Mouse (Mus musculus): ENCODE data around the gene Rfx4. TPM values are rescaled to one million over a fixed set of nuclear protein-coding genes. Genes with fewer than 3 reads are reported as not detected.
A peak's percentile ranks its signal among the peaks of the same experiment; 100 is the strongest.

Gene Rfx4
- polyA plus RNA-seq (2016; fragmentation: Nextera tagmentation; extraction: Ambion mirVana): not detected in 2 replicates

DNA sequence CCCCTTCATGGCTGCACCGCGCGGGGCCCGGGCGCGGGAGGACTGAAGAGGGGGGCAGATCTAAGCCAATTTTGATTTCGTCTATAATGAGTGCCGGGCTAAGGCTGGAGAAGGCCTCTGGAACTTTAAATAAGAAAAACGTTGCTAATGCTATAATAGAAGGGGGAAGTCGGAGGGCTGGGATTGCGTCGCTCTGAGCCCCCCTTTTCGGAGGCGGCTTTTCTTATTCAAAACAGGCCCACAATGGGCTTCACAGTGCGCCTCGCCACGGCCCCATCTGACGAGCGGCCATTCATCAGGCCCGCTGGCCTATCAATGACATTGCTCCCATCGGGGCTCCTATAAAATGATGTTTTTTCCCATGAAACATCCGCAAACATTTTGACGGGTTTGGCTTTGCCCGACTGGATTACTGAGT, at the start of gene Rfx4:
Gene Rfx4 (plus strand): TSS at position 277 of the 418 bp plus-strand sequence.
- peak within 1 kb of the TSS; percentile 35 for H3K4me3 ChIP-seq
- no peaks in the 10 kb centered on the region for H3K36me3 ChIP-seq
- peaks cover 99% of the 10 kb centered on the region for H3K27me3 ChIP-seq (replicated peaks)
- H3K4me2 ChIP-seq: peak within 1 kb of the TSS; percentile 51
- no peak within 1 kb of the TSS for H3K27ac ChIP-seq
- H3K9ac ChIP-seq: no peak within 1 kb of the TSS
- no peak for ATAC-seq
- WGBS (ENCODE audit: insufficient replicate concordance): 2% methylated on average over 24 of the region's 24 CpGs
- peaks cover 12% of the 10 kb centered on the region; the same call in 1 of the 2 replicates for H3K4me1 ChIP-seq
- no peaks in the 10 kb centered on the region for H3K9me3 ChIP-seq (replicated peaks)

DNA sequence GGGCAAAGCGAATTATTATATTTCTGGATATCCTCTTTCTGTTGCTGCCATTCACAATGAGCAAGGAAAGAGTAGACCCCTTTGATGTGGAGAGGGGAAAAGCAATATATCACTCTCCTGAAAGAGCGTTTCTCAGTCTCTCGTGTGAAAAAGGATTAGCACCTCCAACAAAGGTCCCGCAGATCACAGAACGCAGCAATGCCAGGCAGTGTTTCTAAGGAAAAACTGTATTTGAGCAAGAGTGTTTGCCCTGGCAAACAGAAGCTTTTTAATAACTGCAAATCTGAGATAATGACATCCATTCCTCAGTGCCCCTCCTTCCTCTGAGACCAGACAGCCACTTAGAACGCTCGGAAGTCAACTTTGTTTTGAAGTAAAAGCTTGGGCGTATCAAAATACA, 49.3 kb upstream of the Rfx4 start:
- H3K9ac ChIP-seq: no peak overlapping the region
- ATAC-seq: no peak
- no peak overlapping the region for H3K27ac ChIP-seq

DNA sequence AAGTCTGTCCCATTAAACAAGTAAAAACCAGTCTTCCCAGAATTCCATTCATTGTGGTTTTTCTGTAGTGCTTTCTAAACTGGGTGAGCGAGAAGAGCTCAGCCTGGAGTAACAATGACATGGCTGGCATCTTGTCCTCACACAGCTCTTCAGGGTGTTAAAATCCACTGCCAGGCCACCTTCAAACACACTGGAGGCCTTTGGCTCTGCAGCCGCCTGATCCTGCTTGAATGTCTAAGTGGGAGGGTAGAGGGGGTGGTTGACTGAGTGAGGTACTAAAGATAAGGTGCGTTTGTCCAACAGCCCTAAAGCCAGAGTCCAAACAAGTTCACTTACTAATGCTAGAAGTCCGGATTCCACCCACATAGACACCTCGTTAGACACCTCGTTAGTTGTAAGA, 48.6 kb upstream of the Rfx4 start:
- ATAC-seq: no peak
- Histone ChIP-seq H3K27ac (no peak overlapping the region), H3K4me2 (no peak overlapping the region), H3K4me3 (no peak overlapping the region), H3K36me3 (peaks cover 16% of the 10 kb centered on the region), H3K4me1 (peaks cover 12% of the 10 kb centered on the region), H3K9me3 (replicated peaks) (no peaks in the 10 kb centered on the region), H3K9ac (0 out of 2 replicates have a peak overlapping the region, but pooled peaks have one; percentile 3), H3K27me3 (replicated peaks) (no peaks in the 10 kb centered on the region)
- 48% methylated on average over 6 of the region's 6 CpGs for WGBS (ENCODE audit: insufficient replicate concordance)

More for the DNA sequence above, 49.3 kb upstream of the Rfx4 start:
- WGBS (ENCODE audit: insufficient replicate concordance): 73% methylated on average over 8 of the region's 8 CpGs
- Histone ChIP-seq H3K4me1 (peaks cover 19% of the 10 kb centered on the region), H3K36me3 (peaks cover 23% of the 10 kb centered on the region), H3K4me3 (no peak overlapping the region), H3K4me2 (no peak overlapping the region), H3K27me3 (replicated peaks) (no peaks in the 10 kb centered on the region), H3K9me3 (replicated peaks) (no peaks in the 10 kb centered on the region)

DNA sequence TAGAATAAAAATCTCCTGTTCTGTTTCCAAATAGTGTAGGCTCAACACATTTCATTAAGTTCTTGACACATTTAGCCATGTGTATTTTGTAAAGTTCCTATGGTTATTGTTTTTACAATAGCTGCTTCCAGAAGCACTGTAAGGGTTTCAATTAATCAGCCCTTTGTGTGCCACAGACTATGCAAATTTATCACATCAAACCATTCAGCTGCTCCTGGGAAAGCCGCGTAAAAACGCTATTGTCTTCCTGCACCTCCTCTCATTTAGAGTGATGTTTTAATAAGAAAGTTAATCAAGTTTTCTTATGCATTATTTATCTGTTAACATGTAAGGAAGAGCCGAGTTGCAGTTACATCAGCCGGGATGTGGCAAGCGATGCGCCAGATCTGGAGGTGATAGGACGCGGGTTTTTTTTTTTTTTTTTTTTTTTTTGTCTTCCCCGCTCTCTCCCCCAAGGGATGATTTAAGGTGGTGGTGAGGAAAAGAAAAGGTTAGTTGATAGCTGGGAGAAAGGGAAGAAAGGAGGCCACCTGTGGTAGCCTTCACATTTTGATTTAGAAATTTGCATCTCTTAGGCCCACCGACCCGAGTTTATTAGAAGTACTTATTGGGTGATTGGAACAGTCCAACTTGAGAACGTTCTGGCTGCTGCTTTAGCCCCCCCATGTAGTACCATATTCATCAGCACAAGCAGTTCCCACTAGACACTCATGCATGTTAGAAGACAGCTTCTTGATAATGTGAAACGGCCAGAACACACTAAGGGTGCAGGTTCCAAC, 47.9 kb upstream of the Rfx4 start:
- no peak overlapping the region for H3K4me3 ChIP-seq
- H3K9ac ChIP-seq: no peak overlapping the region
- WGBS (ENCODE audit: insufficient replicate concordance): 65% methylated on average over 14 of the region's 14 CpGs
- peaks cover 10% of the 10 kb centered on the region; the same call in 1 of the 2 replicates for H3K4me1 ChIP-seq
- no peak overlapping the region for H3K27ac ChIP-seq
- H3K4me2 ChIP-seq: no peak overlapping the region
- no peaks in the 10 kb centered on the region for H3K9me3 ChIP-seq (replicated peaks)
- ATAC-seq: no peak
- H3K36me3 ChIP-seq: peaks cover 12% of the 10 kb centered on the region; the same call in 1 of the 2 replicates
- no peaks in the 10 kb centered on the region for H3K27me3 ChIP-seq (replicated peaks)

DNA sequence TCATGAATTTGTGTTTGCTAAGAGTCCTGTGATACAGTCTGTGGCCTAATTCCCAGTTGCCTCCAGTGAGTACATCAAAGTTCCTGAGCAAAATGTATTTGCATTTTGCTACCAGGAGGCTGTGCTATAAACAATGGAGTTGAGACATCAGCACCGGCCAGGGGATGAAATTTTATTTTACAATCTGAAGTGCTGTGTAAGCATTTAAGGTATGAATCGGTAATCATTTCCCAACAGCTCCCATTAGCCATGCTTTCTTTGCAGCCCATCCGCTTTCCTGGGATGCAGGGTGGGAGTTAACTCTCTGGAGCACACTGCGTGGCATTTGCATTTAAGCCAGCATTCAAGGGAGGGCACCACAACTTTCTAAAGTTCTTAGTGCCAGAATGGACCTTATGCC, 45.7 kb upstream of the Rfx4 start:
- WGBS (ENCODE audit: insufficient replicate concordance): 76% methylated on average over 4 of the region's 4 CpGs
- no peaks in the 10 kb centered on the region for H3K27me3 ChIP-seq (replicated peaks)

DNA sequence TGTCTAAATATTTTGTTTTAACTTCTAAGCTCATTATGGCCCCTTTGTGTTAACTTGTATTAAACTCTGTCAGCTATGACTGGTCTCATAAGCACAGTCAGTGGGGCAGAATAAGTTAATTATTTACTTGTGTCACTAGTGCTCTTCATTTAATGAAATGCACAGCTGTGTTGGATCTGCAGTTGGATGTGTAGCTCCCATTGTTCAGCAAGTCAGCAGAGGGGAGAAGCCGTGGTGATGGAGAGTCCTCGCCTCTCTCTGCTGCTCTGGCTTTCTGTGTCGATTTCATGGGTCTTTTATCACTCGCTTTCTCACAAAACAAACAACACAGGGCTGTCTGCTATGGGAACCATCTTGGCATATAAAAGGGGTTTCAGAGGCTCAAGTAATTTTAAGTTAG, 45.0 kb upstream of the Rfx4 start:
- WGBS (ENCODE audit: insufficient replicate concordance): 75% methylated on average over 4 of the region's 4 CpGs
- peaks cover 10% of the 10 kb centered on the region; the same call in 1 of the 2 replicates for H3K4me1 ChIP-seq
- H3K27me3 ChIP-seq (replicated peaks): no peaks in the 10 kb centered on the region
- ATAC-seq: no peak
- H3K9me3 ChIP-seq (replicated peaks): no peaks in the 10 kb centered on the region
- peaks cover 33% of the 10 kb centered on the region for H3K36me3 ChIP-seq
- no peak overlapping the region for H3K4me3 ChIP-seq
- H3K4me2 ChIP-seq: no peak overlapping the region
- no peak overlapping the region for H3K9ac ChIP-seq
- H3K27ac ChIP-seq: no peak overlapping the region

More for the DNA sequence above, 45.7 kb upstream of the Rfx4 start:
- ATAC-seq: no peak
- no peaks in the 10 kb centered on the region for H3K9me3 ChIP-seq (replicated peaks)
- no peak overlapping the region for H3K4me3 ChIP-seq
- no peak overlapping the region for H3K9ac ChIP-seq
- no peak overlapping the region for H3K27ac ChIP-seq
- peaks cover 28% of the 10 kb centered on the region for H3K36me3 ChIP-seq
- H3K4me1 ChIP-seq: peaks cover 10% of the 10 kb centered on the region; the same call in 1 of the 2 replicates
- H3K4me2 ChIP-seq: no peak overlapping the region

DNA sequence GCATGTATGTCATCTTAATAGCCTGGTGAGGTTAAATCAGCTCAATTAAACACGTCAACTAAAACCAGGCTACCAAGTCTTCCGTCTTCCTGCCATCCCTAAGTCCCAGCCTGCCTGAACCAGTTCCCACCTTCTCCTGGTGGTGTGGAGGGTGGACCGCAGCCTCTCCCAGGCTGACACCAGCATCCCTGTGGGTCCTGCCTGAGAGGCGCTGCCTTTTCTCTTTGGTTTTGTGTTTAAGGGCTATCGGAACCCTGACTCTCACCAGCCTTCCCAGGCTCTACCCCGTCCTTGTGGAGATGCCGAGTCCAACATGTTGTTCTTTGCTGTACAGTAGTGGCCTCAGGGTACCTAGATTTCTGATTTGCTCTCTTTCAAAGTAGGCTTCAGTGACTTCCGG, 44.4 kb upstream of the Rfx4 start:
- WGBS (ENCODE audit: insufficient replicate concordance): 87% methylated on average over 8 of the region's 8 CpGs
- Histone ChIP-seq H3K4me1 (peaks cover 8% of the 10 kb centered on the region; the same call in 1 of the 2 replicates), H3K36me3 (peaks cover 37% of the 10 kb centered on the region), H3K27ac (no peak overlapping the region), H3K4me2 (no peak overlapping the region), H3K9ac (no peak overlapping the region), H3K27me3 (replicated peaks) (no peaks in the 10 kb centered on the region), H3K9me3 (replicated peaks) (no peaks in the 10 kb centered on the region), H3K4me3 (no peak overlapping the region)
- ATAC-seq: no peak

DNA sequence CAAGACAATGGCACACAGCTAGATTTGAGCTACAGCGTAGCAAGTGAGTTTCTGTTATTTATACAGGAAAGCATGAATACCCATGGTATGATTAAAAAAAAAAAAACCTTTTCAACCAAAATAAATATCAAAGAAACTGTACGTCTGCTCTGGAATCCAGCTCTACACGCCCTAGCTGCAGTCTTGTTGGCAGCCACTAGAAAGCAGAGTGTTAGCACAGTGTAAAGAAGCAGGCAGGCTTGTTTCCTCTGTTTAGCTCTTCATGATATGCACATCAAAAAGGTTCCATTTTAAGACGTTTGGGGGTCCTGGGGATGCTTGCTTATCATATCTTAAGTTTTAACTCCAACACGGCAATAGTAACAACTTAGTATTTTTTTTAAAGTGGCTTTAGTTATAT, 43.9 kb upstream of the Rfx4 start:
- no peaks in the 10 kb centered on the region for H3K27me3 ChIP-seq (replicated peaks)
- H3K36me3 ChIP-seq: peaks cover 41% of the 10 kb centered on the region
- no peaks in the 10 kb centered on the region for H3K9me3 ChIP-seq (replicated peaks)
- no peak overlapping the region for H3K9ac ChIP-seq
- no peak for ATAC-seq
- H3K4me3 ChIP-seq: no peak overlapping the region
- H3K27ac ChIP-seq: no peak overlapping the region
- WGBS (ENCODE audit: insufficient replicate concordance): 77% methylated on average over 5 of the region's 5 CpGs
- H3K4me1 ChIP-seq: 0 out of 2 replicates have a peak, but pooled peaks cover 5% of the 10 kb centered on the region
- no peak overlapping the region for H3K4me2 ChIP-seq

DNA sequence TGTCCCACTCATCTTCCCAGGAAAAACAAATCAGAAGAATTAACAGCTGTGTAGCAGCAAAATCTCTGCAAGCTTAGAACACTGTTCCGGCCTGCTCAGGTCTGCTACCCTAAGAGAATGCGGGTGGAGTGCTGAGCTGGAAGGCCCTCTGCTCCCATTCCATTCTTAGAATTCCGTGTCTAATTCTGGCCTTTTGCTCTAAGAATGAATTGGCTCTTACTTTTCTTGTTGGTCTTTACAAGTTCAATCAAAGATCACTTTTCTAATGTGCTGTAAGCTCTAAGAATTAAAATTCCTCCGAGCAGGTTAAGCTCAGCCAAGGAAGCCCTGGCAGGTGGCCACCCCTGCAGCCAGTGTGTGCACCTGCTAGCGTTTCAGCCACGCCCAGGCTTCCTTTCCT, 43.3 kb upstream of the Rfx4 start:
- Histone ChIP-seq H3K27ac (no peak overlapping the region), H3K4me3 (no peak overlapping the region), H3K9me3 (replicated peaks) (no peaks in the 10 kb centered on the region), H3K4me2 (no peak overlapping the region), H3K4me1 (0 out of 2 replicates have a peak, but pooled peaks cover under 1% of the 10 kb centered on the region), H3K27me3 (replicated peaks) (no peaks in the 10 kb centered on the region), H3K36me3 (peaks cover 41% of the 10 kb centered on the region), H3K9ac (no peak overlapping the region)
- no peak for ATAC-seq
- WGBS (ENCODE audit: insufficient replicate concordance): 90% methylated on average over 6 of the region's 6 CpGs

DNA sequence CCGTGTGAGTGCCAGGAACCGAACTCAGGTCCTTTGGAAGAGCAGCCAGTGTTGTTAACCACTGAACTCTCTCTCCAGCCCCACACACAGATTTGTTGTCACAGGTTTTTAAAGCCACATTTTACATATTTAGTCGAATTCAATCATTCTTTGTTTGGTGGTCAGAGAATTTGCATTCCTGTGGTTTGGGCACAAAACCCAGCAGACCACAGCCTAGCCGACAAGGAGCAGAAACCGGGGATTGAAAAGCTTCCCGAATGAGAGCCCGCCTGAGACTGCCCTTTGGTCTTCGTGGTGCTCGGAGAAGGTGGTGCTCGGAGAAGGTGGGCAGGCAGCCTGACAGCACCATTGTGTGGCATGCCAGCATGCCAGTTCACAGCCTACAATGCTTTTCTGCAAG, 42.8 kb upstream of the Rfx4 start:
- H3K4me1 ChIP-seq: no peaks in the 10 kb centered on the region
- no peak overlapping the region for H3K27ac ChIP-seq
- 80% methylated on average over 10 of the region's 10 CpGs for WGBS (ENCODE audit: insufficient replicate concordance)
- H3K9me3 ChIP-seq (replicated peaks): no peaks in the 10 kb centered on the region
- peaks cover 41% of the 10 kb centered on the region for H3K36me3 ChIP-seq
- H3K4me2 ChIP-seq: no peak overlapping the region
- ATAC-seq: no peak
- no peak overlapping the region for H3K9ac ChIP-seq
- no peak overlapping the region for H3K4me3 ChIP-seq
- H3K27me3 ChIP-seq (replicated peaks): no peaks in the 10 kb centered on the region

DNA sequence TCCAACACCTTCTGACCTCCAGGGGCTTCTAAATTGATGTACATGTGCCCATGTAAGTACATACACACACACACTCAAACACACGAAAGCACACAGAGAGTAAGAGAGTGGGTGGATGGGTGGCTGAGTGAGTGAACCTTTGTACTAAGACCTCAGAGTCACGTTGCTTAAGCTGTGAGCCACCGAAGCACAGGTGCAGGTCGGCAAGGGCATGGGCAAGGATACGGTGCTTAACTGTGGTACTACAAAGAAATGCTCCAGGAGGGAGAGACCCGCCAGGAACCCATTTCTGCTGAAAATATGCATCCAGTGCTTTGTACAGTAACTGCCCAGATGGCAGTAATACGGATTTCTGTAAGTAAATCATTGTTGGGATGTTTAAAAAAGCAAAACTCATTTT, 40.2 kb upstream of the Rfx4 start:
- Histone ChIP-seq H3K4me1 (no peaks in the 10 kb centered on the region), H3K27me3 (replicated peaks) (no peaks in the 10 kb centered on the region), H3K4me2 (no peak overlapping the region), H3K4me3 (no peak overlapping the region), H3K9ac (no peak overlapping the region), H3K27ac (no peak overlapping the region), H3K9me3 (replicated peaks) (no peaks in the 10 kb centered on the region), H3K36me3 (peaks cover 55% of the 10 kb centered on the region)
- ATAC-seq: no peak
- 82% methylated on average over 7 of the region's 7 CpGs for WGBS (ENCODE audit: insufficient replicate concordance)

DNA sequence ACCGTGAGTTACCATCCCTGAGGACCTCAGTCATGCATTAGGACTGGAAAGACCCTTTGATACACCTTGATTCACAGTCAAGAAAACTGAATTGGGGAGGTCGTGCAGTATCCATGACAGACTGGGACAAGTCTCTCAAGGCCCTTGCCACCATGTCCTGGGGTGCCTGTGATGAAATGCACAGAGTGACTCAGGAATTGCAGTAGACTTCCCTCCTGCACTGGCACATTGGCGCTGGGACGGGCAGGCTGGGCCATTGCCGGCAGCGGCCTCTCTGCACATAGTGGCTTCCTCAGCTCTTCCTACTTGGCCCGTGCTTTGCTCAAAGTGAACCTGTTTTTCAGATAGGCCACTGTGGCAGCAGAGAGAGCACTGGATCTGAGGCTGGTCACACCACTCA, 39.3 kb upstream of the Rfx4 start:
- ATAC-seq: no peak
- Histone ChIP-seq H3K27ac (no peak overlapping the region), H3K4me3 (no peak overlapping the region), H3K9me3 (replicated peaks) (no peaks in the 10 kb centered on the region), H3K27me3 (replicated peaks) (no peaks in the 10 kb centered on the region), H3K4me2 (no peak overlapping the region), H3K9ac (no peak overlapping the region), H3K36me3 (peaks cover 64% of the 10 kb centered on the region), H3K4me1 (no peaks in the 10 kb centered on the region)
- 83% methylated on average over 7 of the region's 7 CpGs for WGBS (ENCODE audit: insufficient replicate concordance)

Data from liver, embryonic 12.5 days (tissue).